Mouse (Mus musculus) forebrain, embryonic 14.5 days (tissue): ENCODE data around the gene Sin3a. TPM values are rescaled to one million over a fixed set of nuclear protein-coding genes. Genes with fewer than 3 reads are reported as not detected.

ENCODE experiments used
- ATAC-seq: fragments of 200-750 bp; cut with Nextera tagmentation; 2 replicates; pipeline ENCODE4 v1.8.0; 2017; ENCODE audit warnings: mild to moderate bottlenecking, moderate library complexity
- DNase-seq: peaks from one replicate; pipeline ENCODE4 v3.0.0-alpha.2; 2015; ENCODE audit warnings: low spot score
- H3K27ac ChIP-seq: fragments of 300-500 bp; sonication (generic); 2 replicates; pipeline ENCODE4 v1.5.1; 2014; ENCODE audit warnings: low read depth, mild to moderate bottlenecking, control low read depth, low read length, moderate library complexity
- H3K27me3 ChIP-seq: fragments of 300-500 bp; sonication (generic); replicated peaks from 2 replicates; pipeline ENCODE4 v1.6.1; 2014; ENCODE audit warnings: low read length, control low read depth, mixed read lengths; ENCODE audit not compliant: control insufficient read depth, insufficient read depth
- H3K36me3 ChIP-seq: fragments of 300-500 bp; sonication (generic); 2 replicates; pipeline ENCODE4 v1.6.1; 2014; ENCODE audit warnings: low read length, control low read depth; ENCODE audit not compliant: control insufficient read depth, insufficient read depth
- H3K4me1 ChIP-seq: fragments of 300-500 bp; sonication (generic); 2 replicates; pipeline ENCODE4 v1.6.1; 2014; ENCODE audit warnings: antibody characterized with exemption, low read length, control low read depth; ENCODE audit not compliant: control insufficient read depth, insufficient read depth
- H3K4me2 ChIP-seq: fragments of 300-500 bp; sonication (generic); 2 replicates; pipeline ENCODE4 v1.6.1; 2014; ENCODE audit warnings: mild to moderate bottlenecking, control low read depth, low read length
- H3K4me3 ChIP-seq: fragments of 300-500 bp; sonication (generic); 2 replicates; pipeline ENCODE4 v1.5.1; 2014; ENCODE audit warnings: low read depth, low read length, control low read depth
- H3K9ac ChIP-seq: fragments of 300-500 bp; sonication (generic); 2 replicates; pipeline ENCODE4 v1.6.1; 2014; ENCODE audit warnings: mild to moderate bottlenecking, low read length, control low read depth, moderate library complexity
- H3K9me3 ChIP-seq: fragments of 300-500 bp; sonication (generic); replicated peaks from 2 replicates; pipeline ENCODE4 v1.6.1; 2016; ENCODE audit warnings: low read length, control low read depth, mixed read lengths; ENCODE audit not compliant: control insufficient read depth
- WGBS: fragments of 180-500 bp; shearing (Covaris S2); extraction: QIAGEN DNeasy Blood & Tissue Kit; methylation state at CpG from one replicate; pipeline ENCODE4 v1.1.7; 2014; 5-methylcytosine and 5-hydroxymethylcytosine counted together
- polyA plus RNA-seq: library from polyadenylated mRNA; unstranded; fragments of >200 nt; fragmentation: Nextera tagmentation; extraction: Ambion mirVana; gene quantifications from 2 replicates; pipeline ENCODE4 v1.2.1, GENCODE M21; 2014

Sin3a gene
- polyA plus RNA-seq, 1 experiment from 2014 or later = 28.5 TPM

GRCm38 (mm10) chr9:57117261-57117755, 45.5 kb downstream of the Sin3a start:
- Histone ChIP-seq H3K27ac (no peak overlapping the region), H3K27me3 (no peaks in the 10 kb centered on the region), H3K9ac (no peak overlapping the region), H3K4me3 (no peak overlapping the region), H3K36me3 (peaks cover 86% of the 10 kb centered on the region), H3K4me1 (no peaks in the 10 kb centered on the region), H3K9me3 (no peaks in the 10 kb centered on the region), H3K4me2 (no peak overlapping the region)
- WGBS = 82% methylated on average over 13 of the region's 13 CpGs
- no peak for ATAC-seq
- no peak for DNase-seq

DNA sequence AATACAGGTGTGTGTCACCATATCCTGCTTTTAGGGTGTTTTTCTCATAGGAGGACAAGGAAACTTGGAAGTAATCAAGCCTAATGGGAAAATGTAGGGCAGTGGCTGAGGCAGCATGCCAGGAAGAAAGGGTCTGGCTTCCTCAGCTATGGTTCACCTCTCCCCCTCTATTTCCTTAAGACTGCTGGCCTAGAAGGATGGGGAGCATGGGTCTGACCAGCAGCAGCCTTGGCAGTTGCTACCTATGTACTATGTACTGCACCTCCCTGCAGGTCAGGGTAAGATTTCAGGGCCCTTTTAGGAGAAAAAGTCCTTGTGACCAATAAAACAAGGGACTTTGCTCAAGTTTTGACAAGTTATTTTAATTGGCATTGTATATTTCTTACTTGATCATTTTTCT, 57.8 kb downstream of the Sin3a start:
- no peaks in the 10 kb centered on the region for H3K27me3 ChIP-seq

GRCm38 (mm10) chr9:57130577-57131433, 59.0 kb downstream of the Sin3a start, which contains the start of gene Man2c1:
Gene Man2c1, plus strand, starts transcription at chr9:57130690.
- peak within 1 kb of the TSS; percentile 90 for H3K4me2 ChIP-seq
- no peaks in the 10 kb centered on the region for H3K4me1 ChIP-seq
- ATAC-seq (peak; percentile 93), DNase-seq (peak; percentile 96)
- no peaks in the 10 kb centered on the region for H3K9me3 ChIP-seq
- peaks cover 43% of the 10 kb centered on the region for H3K36me3 ChIP-seq
- under 1% methylated on average over 58 of the region's 58 CpGs for WGBS
- peak within 1 kb of the TSS; percentile 93 for H3K27ac ChIP-seq
- H3K4me3 ChIP-seq = peak within 1 kb of the TSS; percentile 79
- no peaks in the 10 kb centered on the region for H3K27me3 ChIP-seq
- peak within 1 kb of the TSS; percentile 73 for H3K9ac ChIP-seq

More for the DNA sequence above, 57.8 kb downstream of the Sin3a start:
- Histone ChIP-seq H3K9me3 (no peaks in the 10 kb centered on the region), H3K36me3 (peaks cover 45% of the 10 kb centered on the region), H3K4me2 (peak overlapping the region; percentile 90), H3K4me3 (no peak overlapping the region), H3K27ac (no peak overlapping the region), H3K4me1 (no peaks in the 10 kb centered on the region), H3K9ac (no peak overlapping the region)
- no peak for DNase-seq
- no peak for ATAC-seq

DNA sequence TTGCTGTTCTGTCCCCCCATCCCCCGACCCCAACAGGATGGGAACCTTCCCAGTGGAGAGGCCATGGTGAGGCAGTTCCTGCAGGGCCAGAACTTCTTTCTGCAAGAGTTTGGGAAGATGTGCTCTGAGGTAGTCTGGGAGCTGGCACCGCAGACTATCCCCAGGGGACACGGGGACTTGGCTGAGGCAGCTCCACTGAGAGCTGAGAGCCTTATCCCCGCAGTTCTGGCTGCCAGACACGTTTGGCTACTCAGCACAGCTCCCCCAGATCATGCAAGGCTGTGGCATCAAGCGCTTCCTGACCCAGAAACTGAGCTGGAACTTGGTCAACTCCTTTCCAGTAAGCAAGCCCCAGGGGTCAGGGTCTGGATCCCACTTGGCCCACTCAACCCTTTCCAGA, 65.4 kb downstream of the Sin3a start:
- H3K4me1 ChIP-seq = no peaks in the 10 kb centered on the region
- no peak for DNase-seq
- ATAC-seq = no peak
- H3K4me3 ChIP-seq = no peak overlapping the region
- H3K4me2 ChIP-seq = no peak overlapping the region
- no peak overlapping the region for H3K9ac ChIP-seq
- 88% methylated on average over 6 of the region's 6 CpGs for WGBS
- H3K9me3 ChIP-seq = no peaks in the 10 kb centered on the region
- no peaks in the 10 kb centered on the region for H3K27me3 ChIP-seq
- no peak overlapping the region for H3K27ac ChIP-seq
- peaks cover 73% of the 10 kb centered on the region for H3K36me3 ChIP-seq

- Histone ChIP-seq H3K4me3 (no peak overlapping the region), H3K36me3 (peaks cover 75% of the 10 kb centered on the region), H3K27me3 (no peaks in the 10 kb centered on the region), H3K9ac (no peak overlapping the region), H3K27ac (no peak overlapping the region), H3K4me1 (no peaks in the 10 kb centered on the region), H3K4me2 (no peak overlapping the region), H3K9me3 (no peaks in the 10 kb centered on the region)
- DNase-seq = no peak
- WGBS = 91% methylated on average over 9 of the region's 9 CpGs
- ATAC-seq = no peak
Observed at GRCm38 (mm10) chr9:57137777-57138176, 65.9 kb downstream of the Sin3a start.

DNA sequence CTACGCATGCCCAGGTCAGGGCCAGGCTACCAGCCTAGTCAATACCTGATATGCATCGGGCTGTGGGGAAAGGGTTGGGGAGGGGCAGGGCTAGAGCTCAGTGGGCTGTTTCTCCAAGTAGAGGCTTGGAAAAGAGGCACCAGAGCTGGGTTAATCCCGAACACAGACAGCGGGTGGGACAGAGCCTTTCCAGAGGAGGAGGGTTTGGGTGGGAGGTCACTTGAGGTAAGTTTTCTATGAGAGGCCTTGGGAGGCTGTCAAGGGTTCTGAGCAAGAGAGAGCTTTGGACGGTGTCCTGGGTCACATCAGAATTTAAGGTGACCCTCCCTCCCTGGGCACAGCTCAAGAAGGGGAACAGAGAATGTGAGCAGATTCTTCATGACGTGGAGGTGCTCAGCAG, 66.7 kb downstream of the Sin3a start:
- Histone ChIP-seq H3K27ac (no peak overlapping the region), H3K36me3 (peaks cover 80% of the 10 kb centered on the region)

GRCm38 (mm10) chr9:57139110-57139509, 67.3 kb downstream of the Sin3a start:
- ATAC-seq (no peak), DNase-seq (no peak)
- H3K36me3 ChIP-seq = peaks cover 83% of the 10 kb centered on the region
- no peak overlapping the region for H3K4me3 ChIP-seq
- H3K27me3 ChIP-seq = no peaks in the 10 kb centered on the region
- 96% methylated on average over 9 of the region's 9 CpGs for WGBS
- no peak overlapping the region for H3K9ac ChIP-seq
- H3K4me2 ChIP-seq = no peak overlapping the region
- H3K27ac ChIP-seq = no peak overlapping the region
- H3K9me3 ChIP-seq = no peaks in the 10 kb centered on the region
- no peaks in the 10 kb centered on the region for H3K4me1 ChIP-seq

More for the DNA sequence above, 66.7 kb downstream of the Sin3a start:
- no peaks in the 10 kb centered on the region for H3K4me1 ChIP-seq
- no peak overlapping the region for H3K4me3 ChIP-seq
- DNase-seq (no peak), ATAC-seq (no peak)
- H3K27me3 ChIP-seq = no peaks in the 10 kb centered on the region
- H3K9ac ChIP-seq = no peak overlapping the region
- no peaks in the 10 kb centered on the region for H3K9me3 ChIP-seq
- whole genome bisulfite sequencing = 94% methylated on average over 6 of the region's 6 CpGs
- H3K4me2 ChIP-seq = no peak overlapping the region

- DNase-seq = no peak
- no peaks in the 10 kb centered on the region for H3K4me1 ChIP-seq
- H3K4me3 ChIP-seq = no peak overlapping the region
- no peak overlapping the region for H3K27ac ChIP-seq
- 88% methylated on average over 5 of the region's 5 CpGs for WGBS
- peaks cover 86% of the 10 kb centered on the region for H3K36me3 ChIP-seq
- H3K9ac ChIP-seq = no peak overlapping the region
- no peaks in the 10 kb centered on the region for H3K27me3 ChIP-seq
- H3K9me3 ChIP-seq = no peaks in the 10 kb centered on the region
- no peak overlapping the region for H3K4me2 ChIP-seq
- ATAC-seq = no peak
Observed at GRCm38 (mm10) chr9:57139571-57139970, 67.7 kb downstream of the Sin3a start.
